19 mouse cellular contexts compared by ENCODE assay signal in the genomic region with DNA sequence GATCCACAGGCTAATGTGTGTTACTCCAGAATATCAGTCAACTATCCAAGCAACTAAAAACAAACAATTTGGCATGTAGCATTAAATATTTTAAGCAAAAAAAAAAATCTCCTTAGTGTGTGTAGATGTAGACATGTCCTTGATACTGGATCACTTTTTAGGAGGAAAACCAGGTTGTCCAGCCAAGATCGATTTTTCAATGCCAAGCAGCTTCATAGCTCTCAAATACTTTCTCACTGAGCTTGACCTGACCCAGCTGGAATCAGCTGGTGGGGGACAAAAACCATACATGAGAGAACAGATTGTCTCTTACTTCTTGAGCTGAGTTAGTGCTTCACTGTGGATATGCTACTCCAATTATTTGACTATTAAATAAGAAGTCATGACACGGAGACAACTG.
DNase-seq lines count a peak whose midpoint lies in the region; ATAC-seq lines count a peak whose summit lies in the region.
"Had no signal": no experiment of that assay in that cellular context is flagged by ENCODE, and none has a peak within 500 bp of the region (broad histone marks: within the 10 kb centered on the region; RNA-seq: fewer than 3 reads in every experiment).

No protein-coding gene starts in this region.

- peak overlapping the region; percentile 33; the same call in 1 of the 2 replicates for H3K27ac ChIP-seq in limb, embryonic 13.5 days
- no peak overlapping the region for H3K27ac ChIP-seq in limb, embryonic 10.5 days
- H3K27ac ChIP-seq: embryonic facial prominence, embryonic 10.5 days; midbrain, embryonic 12.5 days; neural tube, embryonic 13.5 days had no signal

- H3K4me1 ChIP-seq in limb, embryonic 13.5 days = no peaks in the 10 kb centered on the region
- H3K4me1 ChIP-seq in limb, embryonic 10.5 days = no peaks in the 10 kb centered on the region
- H3K4me1 ChIP-seq: embryonic facial prominence, embryonic 10.5 days; midbrain, embryonic 12.5 days; neural tube, embryonic 13.5 days had no signal

- H3K4me3 ChIP-seq in limb, embryonic 13.5 days = no peak overlapping the region
- H3K4me3 ChIP-seq in limb, embryonic 10.5 days = no peak overlapping the region
- H3K4me3 ChIP-seq: embryonic facial prominence, embryonic 10.5 days; midbrain, embryonic 12.5 days; neural tube, embryonic 13.5 days had no signal

- ATAC-seq in limb, embryonic 13.5 days (ENCODE audit: low FRiP score, low read depth) = no peak
- ATAC-seq: forebrain, postnatal 0 days; hindbrain, embryonic 16.5 days; intestine, postnatal 0 days had no signal

- H3K9ac ChIP-seq in limb, embryonic 13.5 days = no peak overlapping the region
- H3K9ac ChIP-seq: forebrain, postnatal 0 days; midbrain, embryonic 12.5 days; neural tube, embryonic 13.5 days had no signal

- peak; percentile 7 for DNase-seq in gastrocnemius, postnatal 25 days
- DNase-seq in gastrocnemius, postnatal 36 days = no peak
- DNase-seq in limb, embryonic 10.5 days (ENCODE audit: low spot score) = no peak
- DNase-seq in heart, postnatal 14 days = peak; percentile 24 to 25
- DNase-seq in lung, postnatal 36 days = peak; percentile 73
- no peak for DNase-seq in ovary, postnatal 10 days (ENCODE audit: low spot score)
- no peak for DNase-seq in cerebellum, postnatal 25 days
- DNase-seq: adrenal gland, postnatal 10 days; cerebellum, adult 11-12 months; forebrain, postnatal 0 days; kidney, postnatal 4 days; thymus, postnatal 36 days had no signal

- no peaks in the 10 kb centered on the region for H3K9me3 ChIP-seq in limb, embryonic 13.5 days
- H3K9me3 ChIP-seq in limb, embryonic 10.5 days (replicated peaks) = no peaks in the 10 kb centered on the region
- H3K9me3 ChIP-seq: embryonic facial prominence, embryonic 10.5 days; midbrain, embryonic 12.5 days; neural tube, embryonic 13.5 days had no signal

- H3K4me2 ChIP-seq in limb, embryonic 13.5 days (replicated peaks) = no peak overlapping the region
- H3K4me2 ChIP-seq: liver, embryonic 11.5 days; midbrain, embryonic 12.5 days; neural tube, embryonic 13.5 days had no signal

- no peaks in the 10 kb centered on the region for H3K27me3 ChIP-seq in limb, embryonic 13.5 days
- no peaks in the 10 kb centered on the region for H3K27me3 ChIP-seq in limb, embryonic 10.5 days (ENCODE audit: low read depth, poor library complexity, severe bottlenecking)
- H3K27me3 ChIP-seq: midbrain, embryonic 12.5 days; neural tube, embryonic 13.5 days had no signal

- WGBS in limb, embryonic 13.5 days = 88% methylated on average over 2 of the region's 2 CpGs
- 96% methylated on average over 2 of the region's 2 CpGs for WGBS in limb, embryonic 10.5 days

- no peaks in the 10 kb centered on the region for H3K36me3 ChIP-seq in limb, embryonic 13.5 days
- H3K36me3 ChIP-seq in limb, embryonic 10.5 days = no peaks in the 10 kb centered on the region
- H3K36me3 ChIP-seq: embryonic facial prominence, embryonic 10.5 days; midbrain, embryonic 12.5 days; neural tube, embryonic 13.5 days had no signal

- intact Hi-C loops in gastrocnemius, postnatal 36 days (cut with DNase I) = no loop called here
- intact Hi-C loops in heart, postnatal 14 days (cut with DNase I) = no loop called here

Comparison
In these comparisons a context has a peak if more than half of its experiments do, and no peak if none do; other contexts are left out.
1. DNase-seq: peak in gastrocnemius, postnatal 25 days (single experiment), heart, postnatal 14 days (2 of 2) and lung, postnatal 36 days (single experiment); none in gastrocnemius, postnatal 36 days (0 of 2), limb, embryonic 10.5 days (single experiment), ovary, postnatal 10 days (single experiment) and cerebellum, postnatal 25 days (0 of 2).